Mouse (Mus musculus): ENCODE data around the gene Pcx. TPM values are rescaled to one million over a fixed set of nuclear protein-coding genes. Genes with fewer than 3 reads are reported as not detected.

Gene Pcx
- total and polyA plus RNA-seq, 3 experiments, result 39.0 to 52.5 (median 44.8) TPM

DNA sequence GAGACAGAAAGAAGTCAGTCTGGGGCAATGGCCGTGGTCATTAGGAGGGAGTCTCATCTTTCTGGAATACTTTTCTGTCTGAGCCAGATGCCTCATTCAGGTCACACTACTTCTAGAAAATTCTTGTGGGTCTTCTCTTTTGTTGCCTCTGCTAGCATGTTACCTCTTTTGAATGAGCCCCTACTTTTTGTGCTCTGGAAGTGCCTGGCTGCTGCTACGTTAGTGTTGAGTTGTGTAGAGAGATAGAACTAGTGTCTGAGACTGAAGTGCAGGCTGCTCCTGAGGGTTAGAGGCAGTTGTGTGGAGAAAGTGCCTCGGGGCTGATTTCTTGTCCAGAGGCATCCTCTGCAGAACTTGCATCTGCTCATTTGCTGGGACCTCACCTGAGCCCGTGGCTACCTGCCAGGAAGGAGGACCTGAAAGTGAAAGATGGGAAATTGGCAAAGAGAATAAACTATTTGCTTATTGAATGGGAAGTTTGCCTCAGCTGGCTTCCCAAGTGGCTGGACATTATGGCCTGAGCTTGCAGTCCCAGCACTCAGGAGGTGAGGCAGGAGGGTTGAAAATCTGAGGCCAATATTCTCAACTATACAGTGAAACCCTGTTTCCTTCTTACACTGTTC is 3.1 kb downstream of the Pcx start:
- TF ChIP-seq POLR2A (IDR thresholded peaks at IDR 0.05; ENCODE audit: insufficient read depth, low read depth, low read length) (no peak), CTCF (IDR thresholded peaks at IDR 0.05) (no peak), EP300 (IDR thresholded peaks at IDR 0.05; ENCODE audit: insufficient read depth, low read depth, low read length) (no peak)
- Histone ChIP-seq H3K27me3 (ENCODE audit: control insufficient read depth, insufficient read depth, low read length) (no peaks in the 10 kb centered on the region), H3K4me3 (no peak overlapping the region), H3K27ac (no peak overlapping the region), H3K9ac (ENCODE audit: low read depth, low read length) (no peak overlapping the region), H3K4me1 (ENCODE audit: control insufficient read depth, insufficient read depth, low read length) (peaks cover 4% of the 10 kb centered on the region; the same call in 1 of the 2 replicates), H3K36me3 (ENCODE audit: control insufficient read depth, insufficient read depth, low read length) (no peaks in the 10 kb centered on the region), H3K79me2 (replicated peaks; ENCODE audit: control insufficient read depth, insufficient read depth, low read length) (no peaks in the 10 kb centered on the region)
- intact Hi-C loops (cut with DNase I), result loop anchor here (10.0 kb wide), 1 partner anchor 321 kb away; the partner anchor contains the start of genes Ccdc87 and Ccs
- DNase-seq, result no peak
- 74% methylated on average over 4 of the region's 4 CpGs for WGBS

DNA sequence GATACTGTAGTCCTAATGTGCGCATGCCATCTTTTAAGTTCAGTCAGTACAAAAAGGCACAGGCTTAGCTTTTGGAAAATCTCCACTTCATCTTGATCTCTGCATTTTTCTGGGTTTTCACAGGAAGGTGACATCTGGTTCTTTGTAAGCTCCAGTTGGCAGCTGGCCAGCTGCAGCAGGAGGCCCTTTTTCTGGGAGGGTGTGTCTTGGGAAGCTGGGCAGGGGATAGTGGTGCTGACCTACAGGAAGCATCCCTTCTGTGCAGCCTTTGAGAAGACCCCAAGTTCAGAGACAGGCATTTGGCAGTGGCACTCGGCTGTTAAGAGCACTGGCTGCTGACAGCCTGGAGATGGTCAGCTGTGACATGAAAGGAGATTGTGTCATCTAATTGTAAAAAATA is 5.5 kb downstream of the Pcx start:
- 50% methylated on average over 2 of the region's 2 CpGs for WGBS
- Histone ChIP-seq H3K27me3 (ENCODE audit: control insufficient read depth, insufficient read depth, low read length) (no peaks in the 10 kb centered on the region), H3K4me1 (ENCODE audit: control insufficient read depth, insufficient read depth, low read length) (peaks cover 4% of the 10 kb centered on the region; the same call in 1 of the 2 replicates), H3K27ac (no peak overlapping the region), H3K4me3 (no peak overlapping the region), H3K36me3 (ENCODE audit: control insufficient read depth, insufficient read depth, low read length) (no peaks in the 10 kb centered on the region), H3K79me2 (replicated peaks; ENCODE audit: control insufficient read depth, insufficient read depth, low read length) (no peaks in the 10 kb centered on the region), H3K9ac (ENCODE audit: low read depth, low read length) (no peak overlapping the region)
- DNase-seq, result no peak
- TF ChIP-seq EP300 (IDR thresholded peaks at IDR 0.05; ENCODE audit: insufficient read depth, low read depth, low read length) (no peak), POLR2A (IDR thresholded peaks at IDR 0.05; ENCODE audit: insufficient read depth, low read depth, low read length) (no peak), CTCF (IDR thresholded peaks at IDR 0.05) (no peak)
- intact Hi-C loops (cut with DNase I), result loop anchor here (10.0 kb wide), 1 partner anchor 319 kb away; the partner anchor contains the start of genes Ccdc87 and Ccs

DNA sequence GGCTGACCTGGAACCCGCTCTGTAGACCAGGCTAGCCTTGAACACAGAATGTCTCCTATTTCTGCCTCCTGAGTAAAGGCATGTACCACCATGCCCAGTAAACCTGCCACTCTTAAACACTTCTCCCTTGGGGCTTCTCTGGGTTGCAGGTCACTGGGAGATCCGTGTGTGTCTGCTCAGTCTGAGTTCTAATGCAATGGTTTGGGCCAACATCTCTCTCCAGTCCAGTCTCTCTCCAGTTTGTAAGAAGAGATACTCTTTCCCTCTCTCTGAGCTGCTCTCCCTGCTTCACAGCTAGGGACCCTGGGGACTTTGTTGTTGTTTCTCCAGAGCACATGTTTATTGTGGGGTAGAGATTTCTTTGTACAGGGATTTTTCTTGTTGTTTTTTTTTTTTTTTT is 6.0 kb downstream of the Pcx start:
- H3K27me3 ChIP-seq (ENCODE audit: control insufficient read depth, insufficient read depth, low read length), result no peaks in the 10 kb centered on the region
- intact Hi-C loops (cut with DNase I), result loop anchor here (10.0 kb wide), 1 partner anchor 319 kb away; the partner anchor contains the start of genes Ccdc87 and Ccs
- no peak overlapping the region for H3K27ac ChIP-seq
- WGBS, result 60% methylated on average over 2 of the region's 2 CpGs
- DNase-seq, result no peak
- H3K4me3 ChIP-seq, result no peak overlapping the region
- no peaks in the 10 kb centered on the region for H3K79me2 ChIP-seq (replicated peaks; ENCODE audit: control insufficient read depth, insufficient read depth, low read length)
- no peaks in the 10 kb centered on the region for H3K36me3 ChIP-seq (ENCODE audit: control insufficient read depth, insufficient read depth, low read length)
- TF ChIP-seq CTCF (IDR thresholded peaks at IDR 0.05) (no peak), EP300 (IDR thresholded peaks at IDR 0.05; ENCODE audit: insufficient read depth, low read depth, low read length) (no peak), POLR2A (IDR thresholded peaks at IDR 0.05; ENCODE audit: insufficient read depth, low read depth, low read length) (no peak)
- no peak overlapping the region for H3K9ac ChIP-seq (ENCODE audit: low read depth, low read length)
- peaks cover 2% of the 10 kb centered on the region; the same call in 1 of the 2 replicates for H3K4me1 ChIP-seq (ENCODE audit: control insufficient read depth, insufficient read depth, low read length)

DNA sequence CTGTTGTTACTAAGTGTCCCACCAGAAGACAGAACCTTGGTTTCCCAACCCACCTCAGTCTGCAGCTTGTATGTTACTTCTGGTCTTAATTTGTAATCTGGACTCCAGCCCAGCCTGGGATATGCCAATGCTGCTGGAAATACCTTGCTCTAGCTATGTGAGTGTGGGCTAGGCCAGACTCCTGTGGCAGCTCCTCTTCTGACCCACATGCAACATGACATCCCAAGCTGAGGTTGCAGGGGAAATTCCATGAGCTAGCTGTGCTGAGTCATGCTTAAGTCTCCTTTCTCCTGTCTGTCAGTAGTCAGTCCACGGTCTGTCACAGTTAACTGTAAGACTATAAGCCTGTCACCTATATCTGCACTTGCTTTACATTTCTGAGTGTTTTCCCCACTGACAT is 7.2 kb downstream of the Pcx start:
- DNase-seq, result no peak
- H3K27ac ChIP-seq, result no peak overlapping the region
- no peaks in the 10 kb centered on the region for H3K27me3 ChIP-seq (ENCODE audit: control insufficient read depth, insufficient read depth, low read length)
- TF ChIP-seq POLR2A (IDR thresholded peaks at IDR 0.05; ENCODE audit: insufficient read depth, low read depth, low read length) (no peak), EP300 (IDR thresholded peaks at IDR 0.05; ENCODE audit: insufficient read depth, low read depth, low read length) (no peak), CTCF (IDR thresholded peaks at IDR 0.05) (no peak)
- intact Hi-C loops (cut with DNase I), result loop anchor here (10.0 kb wide), 1 partner anchor 317 kb away; the partner anchor contains the start of genes Ccdc87 and Ccs
- no peak overlapping the region for H3K4me3 ChIP-seq
- peaks cover 2% of the 10 kb centered on the region; the same call in 1 of the 2 replicates for H3K4me1 ChIP-seq (ENCODE audit: control insufficient read depth, insufficient read depth, low read length)
- 77% methylated on average over 1 of the region's 1 CpGs for WGBS
- H3K79me2 ChIP-seq (replicated peaks; ENCODE audit: control insufficient read depth, insufficient read depth, low read length), result no peaks in the 10 kb centered on the region
- no peak overlapping the region for H3K9ac ChIP-seq (ENCODE audit: low read depth, low read length)
- no peaks in the 10 kb centered on the region for H3K36me3 ChIP-seq (ENCODE audit: control insufficient read depth, insufficient read depth, low read length)

DNA sequence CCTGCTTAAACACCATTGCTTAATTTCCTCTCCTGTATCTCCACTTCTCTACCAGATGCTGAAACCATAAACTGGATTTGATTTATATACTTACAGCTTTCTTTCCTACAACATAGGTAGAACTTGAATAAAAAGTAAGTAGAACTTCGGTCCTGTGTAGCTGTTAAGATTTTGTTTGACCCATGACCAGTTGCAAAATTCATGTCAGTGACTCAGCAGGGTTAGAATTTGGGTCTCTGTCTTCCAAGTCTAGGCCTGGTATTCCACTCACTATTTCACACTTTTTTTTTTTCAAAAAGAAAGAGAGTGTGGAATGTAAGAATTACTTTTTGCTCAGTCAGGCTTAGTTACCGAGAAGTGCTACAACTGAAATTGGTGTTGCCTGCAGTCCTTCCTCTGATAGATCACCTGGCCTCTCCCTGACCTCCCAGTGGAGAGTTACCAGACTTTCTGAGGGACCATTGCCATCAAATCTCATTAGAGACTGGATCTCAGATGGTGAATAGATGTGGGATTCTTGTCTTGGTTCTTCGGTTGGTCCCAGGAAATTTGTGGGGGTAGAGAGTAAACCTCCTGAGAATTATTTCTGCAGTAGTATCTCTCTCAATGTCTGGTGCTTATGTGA is 11.3 kb downstream of the Pcx start:
- Histone ChIP-seq H3K4me1 (ENCODE audit: control insufficient read depth, insufficient read depth, low read length) (no peaks in the 10 kb centered on the region; the same call in 1 of the 2 replicates), H3K36me3 (ENCODE audit: control insufficient read depth, insufficient read depth, low read length) (no peaks in the 10 kb centered on the region), H3K4me3 (no peak overlapping the region), H3K27me3 (ENCODE audit: control insufficient read depth, insufficient read depth, low read length) (no peaks in the 10 kb centered on the region), H3K9ac (ENCODE audit: low read depth, low read length) (no peak overlapping the region), H3K27ac (no peak overlapping the region), H3K79me2 (replicated peaks; ENCODE audit: control insufficient read depth, insufficient read depth, low read length) (no peaks in the 10 kb centered on the region)
- TF ChIP-seq EP300 (IDR thresholded peaks at IDR 0.05; ENCODE audit: insufficient read depth, low read depth, low read length), result no peak
- no peak for TF ChIP-seq POLR2A (IDR thresholded peaks at IDR 0.05; ENCODE audit: insufficient read depth, low read depth, low read length)
- no peak for TF ChIP-seq CTCF (IDR thresholded peaks at IDR 0.05)
- intact Hi-C loops (cut with DNase I), result no loop called here
- WGBS, result 76% methylated on average over 3 of the region's 3 CpGs
- no peak for DNase-seq

DNA sequence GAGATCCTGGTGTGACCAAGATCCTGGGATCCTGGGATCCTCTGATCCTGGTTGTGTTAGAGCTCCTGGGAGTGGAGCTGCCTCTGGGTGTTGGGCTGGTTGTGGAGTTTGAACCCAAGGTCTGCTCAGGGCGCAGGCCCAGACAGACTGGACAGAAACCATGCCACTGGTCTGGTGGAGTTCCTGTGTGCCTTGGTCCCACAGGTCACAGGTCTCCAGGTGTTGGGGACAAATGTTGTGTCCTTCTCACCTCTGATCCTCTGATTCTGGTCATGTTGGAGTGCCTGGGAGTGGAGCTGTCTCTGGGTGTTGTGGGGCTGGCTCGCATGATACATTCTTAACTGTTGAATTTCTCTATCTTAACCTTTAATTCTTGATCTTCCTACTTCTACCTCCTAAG is 24.4 kb downstream of the Pcx start:
- Histone ChIP-seq H3K27ac (no peak overlapping the region), H3K4me1 (ENCODE audit: control insufficient read depth, insufficient read depth, low read length) (no peaks in the 10 kb centered on the region), H3K9ac (ENCODE audit: low read depth, low read length) (no peak overlapping the region), H3K27me3 (ENCODE audit: control insufficient read depth, insufficient read depth, low read length) (no peaks in the 10 kb centered on the region), H3K36me3 (ENCODE audit: control insufficient read depth, insufficient read depth, low read length) (no peaks in the 10 kb centered on the region), H3K79me2 (replicated peaks; ENCODE audit: control insufficient read depth, insufficient read depth, low read length) (no peaks in the 10 kb centered on the region), H3K4me3 (no peak overlapping the region)
- no peak for TF ChIP-seq POLR2A (IDR thresholded peaks at IDR 0.05; ENCODE audit: insufficient read depth, low read depth, low read length)
- no peak for TF ChIP-seq CTCF (IDR thresholded peaks at IDR 0.05)
- no peak for TF ChIP-seq EP300 (IDR thresholded peaks at IDR 0.05; ENCODE audit: insufficient read depth, low read depth, low read length)
- WGBS, result 90% methylated on average over 2 of the region's 2 CpGs
- intact Hi-C loops (cut with DNase I), result no loop called here
- DNase-seq, result no peak

Measured in heart, adult 2 months (tissue).